Mouse (Mus musculus) erythroblast, embryonic 14.5 days (primary cell): ENCODE measurements at regions not wholly inside any gene's neighbourhood (a gene's known extent, or its start where the extent isn't known, plus 50 kb on each side); places are given as distances from the start of the nearest gene placed in this dataset.

Source experiments
- GATA1 ChIP-seq: IDR thresholded peaks from 2 replicates; pipeline ENCODE4 v1.6.1; 2012; ENCODE audit warnings: low read length, inconsistent platforms, mixed read lengths
- TAL1 ChIP-seq: IDR thresholded peaks from 3 replicates; pipeline ENCODE4 v1.6.1; 2012; ENCODE audit warnings: low read length, inconsistent platforms, mixed read lengths

- TF ChIP-seq GATA1 (no peak), TAL1 (no peak)
These were observed 84.5 kb upstream of the Cplx2 start for GRCm38 (mm10) chr13:54286616-54287015.
